Mouse (Mus musculus) layer of hippocampus, adult 18-20 months (tissue): ENCODE data around the gene Mfap2. TPM values are rescaled to one million over a fixed set of nuclear protein-coding genes. Genes with fewer than 3 reads are reported as not detected.
A peak's percentile ranks its signal among the peaks of the same experiment; 100 is the strongest.

Experiments
- DNase-seq, 2 experiments: peaks; one replicate each; pipeline ENCODE4 v3.0.0; 2022; ENCODE audit warnings: low spot score in 2 of 2
- long read RNA-seq: library from polyadenylated mRNA; stranded (forward); transcript quantifications from one replicate; pipeline ENCODE4 v2.0.0, GENCODE M21; 2021
- total RNA-seq, 2 experiments: library from RNA; stranded (reverse); gene quantifications; 2 replicates each; pipeline ENCODE4 v1.2.3; 2021

Gene Mfap2
- total RNA-seq = 1 to 10 TPM; 3.4 to 4.5 TPM
- long read RNA-seq, partial matches to known transcripts = 0 of 3 reads
- long read RNA-seq, other reads (novel, unspliced or antisense) = 1 of 3 reads

- DNase-seq = no peak
Observed at GRCm38 (mm10) chr4:141010118-141010517, at the start of gene Mfap2. Gene Mfap2 (plus strand): TSS chr4:141010418.

GRCm38 (mm10) chr4:140960781-140961466, 49.3 kb upstream of the Mfap2 start, which contains the start of gene Sdhb:
Gene Sdhb (plus strand): TSS chr4:140961203.
- DNase-seq = peak; percentile 97 to 98

- no peak for DNase-seq
Observed at GRCm38 (mm10) chr4:140961467-140962206, 48.6 kb upstream of the Mfap2 start.

GRCm38 (mm10) chr4:140962207-140962909, 47.9 kb upstream of the Mfap2 start:
- DNase-seq = no peak

- DNase-seq = no peak
Observed at GRCm38 (mm10) chr4:140962950-140963349, 47.3 kb upstream of the Mfap2 start.

GRCm38 (mm10) chr4:140963941-140964597, 46.1 kb upstream of the Mfap2 start:
- DNase-seq = no peak

GRCm38 (mm10) chr4:140964620-140965019, 45.6 kb upstream of the Mfap2 start:
- peak; percentile 64 to 89 for DNase-seq

DNA sequence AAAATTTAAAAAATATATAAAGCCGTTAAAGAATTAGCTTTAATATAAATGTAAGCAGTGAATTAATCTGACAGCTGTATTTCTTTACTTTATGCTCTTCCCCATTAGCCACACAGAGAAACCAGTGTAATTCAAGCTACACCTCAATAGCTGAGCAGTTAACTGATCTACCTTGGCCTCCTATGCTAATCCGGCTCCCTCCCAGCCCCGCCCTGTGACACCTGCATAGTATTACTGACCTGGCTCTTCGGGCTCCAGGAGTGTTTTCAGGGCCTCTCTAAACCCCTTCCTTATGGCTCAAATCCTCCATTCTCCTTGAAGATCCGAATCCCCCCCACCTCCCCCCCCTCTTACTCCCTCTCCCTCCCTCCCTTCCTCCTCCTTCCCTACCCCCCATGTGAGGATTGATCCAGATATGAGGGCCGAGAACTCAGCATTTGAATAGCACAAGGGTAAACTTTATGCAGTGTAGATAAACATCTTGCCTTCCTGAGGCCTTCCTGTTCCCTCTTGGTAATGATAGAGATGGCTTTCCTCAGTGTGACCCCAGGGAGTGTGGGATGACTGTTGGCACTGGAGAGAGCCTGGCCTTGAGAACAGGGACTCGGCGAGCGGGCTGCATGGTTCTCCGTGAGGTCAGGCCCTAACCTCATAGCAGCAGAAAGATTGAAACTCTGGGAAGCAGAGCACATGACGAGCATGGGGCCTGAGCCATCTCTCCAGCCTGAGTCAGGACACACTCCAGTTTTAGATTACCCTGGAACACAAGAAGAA, 42.6 kb upstream of the Mfap2 start:
- DNase-seq = no peak

GRCm38 (mm10) chr4:140971691-140972090, 38.5 kb upstream of the Mfap2 start:
- no peak for DNase-seq

- DNase-seq = no peak
Observed at GRCm38 (mm10) chr4:140974408-140974807, 35.8 kb upstream of the Mfap2 start.

DNA sequence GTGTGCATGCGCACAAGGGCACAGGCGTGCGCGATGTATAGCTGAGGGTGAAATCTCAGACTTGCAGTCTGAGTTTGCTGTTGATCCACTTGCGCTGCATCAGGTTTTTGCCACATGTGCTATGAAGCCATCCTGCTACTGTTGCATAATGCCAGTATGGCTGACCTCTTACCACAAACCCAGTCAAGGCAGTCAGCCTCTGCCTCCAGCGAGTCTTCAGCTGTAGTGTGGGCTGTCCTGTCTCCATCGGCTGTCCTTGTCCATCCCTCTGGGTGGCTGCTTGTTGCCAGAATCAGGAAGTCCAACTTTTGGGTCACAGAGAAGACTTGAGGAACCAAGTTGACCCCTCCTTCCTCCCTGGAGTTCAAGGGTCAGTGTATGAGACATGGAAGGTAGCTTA, 34.9 kb upstream of the Mfap2 start:
- DNase-seq = no peak

DNA sequence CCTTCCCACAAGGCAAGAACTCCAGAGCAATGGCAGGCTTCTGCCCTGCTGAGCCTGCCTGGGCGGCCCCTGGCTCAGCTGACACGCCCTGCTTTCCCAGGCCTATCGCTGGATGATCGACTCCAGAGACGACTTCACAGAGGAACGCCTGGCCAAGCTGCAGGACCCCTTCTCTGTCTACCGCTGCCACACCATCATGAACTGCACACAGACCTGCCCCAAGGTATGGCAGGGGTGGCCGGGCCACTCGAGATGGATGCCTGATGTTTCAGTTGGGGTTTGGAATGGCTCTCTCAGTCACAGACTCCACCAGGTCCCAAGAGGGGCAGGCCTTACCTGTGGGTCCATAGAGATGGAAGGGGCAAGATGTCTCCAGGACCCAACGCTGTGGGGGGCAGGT, 32.9 kb upstream of the Mfap2 start:
- no peak for DNase-seq

DNA sequence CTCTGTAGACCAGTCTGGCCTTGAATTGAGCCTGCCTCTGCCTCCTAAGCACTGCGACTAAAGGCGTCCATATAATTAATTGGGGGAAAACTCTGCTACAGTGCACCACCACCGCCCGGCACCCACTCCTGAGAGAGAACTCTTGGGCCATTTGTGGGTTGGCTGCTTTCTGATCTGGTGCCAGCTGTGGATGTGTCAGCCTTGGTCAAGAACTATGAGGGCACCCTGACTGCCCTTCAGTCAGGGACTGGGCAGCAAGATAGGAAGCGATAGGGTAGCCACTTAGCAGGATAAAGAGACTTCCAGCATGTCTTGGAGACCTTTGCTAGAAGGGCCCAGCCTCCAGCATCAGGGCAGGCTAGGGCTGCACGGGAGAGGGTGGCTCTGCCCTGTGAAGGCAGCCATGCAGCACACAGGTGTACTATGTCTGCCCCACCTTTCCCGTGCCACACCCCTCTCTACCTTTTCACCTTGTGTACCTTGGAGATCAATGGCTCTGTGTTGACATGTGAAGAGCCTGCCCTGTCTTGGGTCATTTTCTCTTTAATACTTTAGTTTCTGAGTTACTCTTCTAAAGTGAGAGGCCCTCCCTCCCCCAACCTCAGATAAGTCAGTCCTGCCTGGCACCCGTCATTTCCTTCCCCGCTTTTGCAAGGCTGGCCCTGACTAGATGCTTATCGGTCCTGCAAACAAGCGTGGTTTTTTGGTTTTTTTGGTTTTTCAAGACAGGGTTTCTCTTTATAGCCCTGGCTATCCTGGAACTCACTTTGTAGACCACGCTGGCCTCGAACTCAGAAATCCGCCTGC, 32.1 kb upstream of the Mfap2 start:
- DNase-seq = no peak

DNA sequence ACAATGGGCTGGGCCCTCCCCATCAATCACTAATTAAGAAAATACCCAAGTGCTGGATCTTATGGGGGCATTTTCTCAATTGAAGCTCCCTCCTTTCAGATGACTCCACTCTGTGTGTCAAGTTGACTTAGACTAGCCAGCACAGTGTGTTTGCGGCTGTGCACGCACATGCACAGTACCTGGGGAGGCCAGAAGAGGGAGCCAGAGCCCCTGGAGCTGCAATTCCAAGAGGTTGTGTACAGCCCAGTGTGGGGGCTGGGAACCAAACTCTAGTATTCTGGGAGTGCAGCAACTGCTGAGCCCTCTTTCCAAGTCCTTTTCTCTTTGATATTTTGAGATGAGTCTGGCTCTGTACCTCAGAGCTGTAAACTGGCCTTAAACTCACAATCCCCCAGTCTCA, 28.6 kb upstream of the Mfap2 start:
- DNase-seq = no peak

GRCm38 (mm10) chr4:140982808-140983207, 27.4 kb upstream of the Mfap2 start:
- no peak for DNase-seq

- no peak for DNase-seq
Observed at GRCm38 (mm10) chr4:140983442-140983841, 26.8 kb upstream of the Mfap2 start.

DNA sequence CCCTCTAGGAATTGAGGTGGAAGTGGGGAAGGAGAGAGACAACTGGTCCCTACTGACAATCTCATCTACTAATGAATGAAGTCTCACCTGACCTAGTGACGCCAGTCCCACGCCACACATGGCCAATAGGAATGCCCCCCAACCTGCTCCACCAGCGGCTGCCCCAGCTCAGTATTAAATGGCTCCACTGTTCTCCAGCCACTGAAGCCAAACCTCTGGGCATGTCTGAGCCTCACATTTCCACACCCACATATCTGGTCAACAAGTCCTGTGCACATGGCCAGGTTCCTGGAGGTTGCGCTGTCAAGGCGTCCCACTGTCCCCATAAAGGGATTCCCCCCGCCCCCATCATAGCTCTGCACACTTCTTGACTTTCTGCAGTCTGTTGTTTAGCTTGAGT, 25.7 kb upstream of the Mfap2 start:
- DNase-seq = no peak

GRCm38 (mm10) chr4:140986024-140986710, 24.1 kb upstream of the Mfap2 start:
- no peak for DNase-seq

GRCm38 (mm10) chr4:140986711-140987395, 23.4 kb upstream of the Mfap2 start, which contains the start of gene Atp13a2:
Gene Atp13a2 (plus strand): TSS chr4:140986873.
- DNase-seq = peak; percentile 92 to 95
